Mouse (Mus musculus) urinary bladder, postnatal 4 days (tissue): ENCODE measurements at regions not wholly inside any gene's neighbourhood (a gene's known extent, or its start where the extent isn't known, plus 50 kb on each side); places are given as distances from the start of the nearest gene placed in this dataset.
A peak's percentile ranks its signal among the peaks of the same experiment; 100 is the strongest.
"Not testable (repeated sequence)": the region's sequence is repeated elsewhere in the genome, so short reads cannot be mapped to it uniquely, and the experiment has no call there.

Experiments used
- DNase-seq, 2 experiments: peaks; one replicate each; pipeline ENCODE4 v3.0.0; 2021 to 2022; ENCODE audit warnings: low spot score in 2 of 2

DNA sequence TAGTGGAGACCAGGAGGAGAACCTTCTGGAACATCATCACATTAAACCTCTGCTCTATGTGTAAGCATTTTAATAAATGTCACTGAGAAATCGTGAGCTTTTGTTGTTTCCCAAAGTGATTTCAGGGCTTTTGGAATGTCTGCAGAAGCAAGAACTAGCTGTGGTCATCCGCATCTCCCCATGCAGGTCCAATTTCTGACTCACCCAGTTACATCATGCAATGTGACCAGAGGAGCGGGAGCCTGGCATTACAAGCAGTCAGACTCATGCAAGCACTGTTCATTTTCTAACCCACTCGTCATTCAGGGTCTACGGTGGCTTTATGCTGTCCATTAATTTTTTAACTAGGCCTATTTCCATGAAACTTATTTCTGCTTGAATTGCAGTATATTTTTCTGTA, 151.2 kb upstream of the Supt20 start:
- DNase-seq: no peak

DNA sequence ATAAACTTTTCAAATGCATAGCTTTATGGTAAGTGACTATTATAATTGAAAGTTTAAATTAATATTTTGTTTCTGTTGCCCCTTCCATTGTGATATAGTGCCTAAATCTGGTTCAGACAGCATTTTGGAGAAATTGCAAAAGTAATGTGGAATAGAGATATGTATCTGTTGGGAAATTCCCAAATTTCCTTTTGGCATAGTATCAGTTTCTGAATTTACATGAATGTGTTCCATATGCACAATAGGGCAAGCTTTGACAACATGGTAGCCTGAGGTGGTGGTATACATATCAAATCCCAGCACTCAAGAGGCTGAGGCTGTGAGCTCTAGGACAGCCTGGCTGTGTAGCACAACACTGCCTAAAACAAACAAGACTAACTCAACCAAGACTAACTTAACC, 147.2 kb upstream of the Supt20 start:
- no peak for DNase-seq

DNA sequence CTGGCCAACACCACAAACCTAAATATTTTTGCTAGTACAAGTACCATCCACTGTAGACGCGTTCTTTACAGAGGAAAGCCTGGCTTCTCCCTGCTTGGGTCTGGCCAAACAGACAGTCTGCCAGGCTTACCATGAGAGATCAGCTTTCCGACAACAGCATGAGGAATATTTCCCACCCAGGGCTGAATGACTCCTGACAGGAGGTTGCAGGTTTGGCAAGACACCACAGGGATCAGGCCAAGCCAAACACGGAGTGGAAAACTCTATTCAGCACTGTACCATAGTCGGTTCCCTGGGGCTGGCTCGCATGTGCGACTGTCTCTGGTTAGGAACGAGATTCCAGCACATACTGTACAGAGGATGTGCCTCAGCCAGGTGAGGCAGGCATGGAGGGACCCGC, 140.7 kb upstream of the Supt20 start:
- DNase-seq: peak in 1 of 2 experiments; percentile 22

DNA sequence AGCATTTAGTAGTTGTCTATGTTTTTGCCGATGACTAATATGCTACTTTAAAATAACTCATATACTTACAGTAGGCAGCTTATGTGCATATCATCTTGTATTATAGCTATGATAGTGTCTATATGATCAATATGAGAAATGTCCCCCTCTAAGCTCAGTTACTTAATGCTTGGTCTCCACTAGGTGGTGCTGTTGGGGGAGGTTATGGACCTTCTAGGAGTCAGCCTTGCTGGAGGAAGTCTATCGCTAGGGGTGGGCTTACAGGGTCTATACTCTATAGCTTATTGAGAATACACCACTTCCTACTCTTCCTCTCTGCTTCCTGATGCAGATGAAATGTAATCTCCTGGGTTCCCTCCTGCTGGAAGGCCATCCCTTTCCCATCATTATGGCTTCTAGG, 136.7 kb upstream of the Supt20 start:
- DNase-seq: no peak

DNA sequence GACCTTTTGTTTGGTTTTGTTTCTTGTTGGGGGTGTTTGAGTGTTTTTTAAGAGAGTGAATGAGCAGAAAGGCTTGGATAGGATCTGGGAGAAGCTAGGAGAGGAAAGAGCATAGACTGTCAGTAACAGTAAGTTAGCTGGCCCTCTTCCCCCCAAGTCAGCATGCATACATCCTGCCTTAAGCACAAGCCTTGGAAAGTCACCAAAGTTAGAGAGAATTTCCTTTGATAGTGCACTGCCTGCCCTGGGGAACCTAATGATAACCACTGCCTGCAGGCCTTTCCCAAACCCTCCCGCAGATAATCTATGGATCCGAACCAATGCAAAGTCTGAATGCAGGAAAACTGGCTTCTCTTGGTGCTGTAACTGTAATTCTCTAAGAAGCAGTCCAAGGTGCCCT, 133.6 kb upstream of the Supt20 start:
- no peak for DNase-seq

DNA sequence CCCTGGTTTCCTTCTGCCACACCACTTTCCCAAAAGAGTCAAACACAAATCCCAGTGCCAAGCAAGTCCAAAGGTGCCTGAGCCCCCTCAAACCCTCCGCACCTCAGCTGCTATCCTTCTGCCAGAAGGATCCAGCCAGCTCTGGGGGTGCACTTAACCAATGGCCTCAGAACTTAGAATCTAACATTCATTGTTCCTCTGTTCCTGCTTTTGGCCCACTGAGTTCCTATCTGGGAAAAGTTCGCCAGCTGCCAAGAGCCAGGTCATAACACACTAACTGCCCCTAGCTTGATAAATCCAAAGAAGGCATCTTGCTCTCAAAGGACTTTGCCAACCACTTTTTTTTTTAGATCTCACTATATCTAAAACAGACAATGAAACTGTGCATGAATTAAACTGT, 133.1 kb upstream of the Supt20 start:
- no peak for DNase-seq

DNA sequence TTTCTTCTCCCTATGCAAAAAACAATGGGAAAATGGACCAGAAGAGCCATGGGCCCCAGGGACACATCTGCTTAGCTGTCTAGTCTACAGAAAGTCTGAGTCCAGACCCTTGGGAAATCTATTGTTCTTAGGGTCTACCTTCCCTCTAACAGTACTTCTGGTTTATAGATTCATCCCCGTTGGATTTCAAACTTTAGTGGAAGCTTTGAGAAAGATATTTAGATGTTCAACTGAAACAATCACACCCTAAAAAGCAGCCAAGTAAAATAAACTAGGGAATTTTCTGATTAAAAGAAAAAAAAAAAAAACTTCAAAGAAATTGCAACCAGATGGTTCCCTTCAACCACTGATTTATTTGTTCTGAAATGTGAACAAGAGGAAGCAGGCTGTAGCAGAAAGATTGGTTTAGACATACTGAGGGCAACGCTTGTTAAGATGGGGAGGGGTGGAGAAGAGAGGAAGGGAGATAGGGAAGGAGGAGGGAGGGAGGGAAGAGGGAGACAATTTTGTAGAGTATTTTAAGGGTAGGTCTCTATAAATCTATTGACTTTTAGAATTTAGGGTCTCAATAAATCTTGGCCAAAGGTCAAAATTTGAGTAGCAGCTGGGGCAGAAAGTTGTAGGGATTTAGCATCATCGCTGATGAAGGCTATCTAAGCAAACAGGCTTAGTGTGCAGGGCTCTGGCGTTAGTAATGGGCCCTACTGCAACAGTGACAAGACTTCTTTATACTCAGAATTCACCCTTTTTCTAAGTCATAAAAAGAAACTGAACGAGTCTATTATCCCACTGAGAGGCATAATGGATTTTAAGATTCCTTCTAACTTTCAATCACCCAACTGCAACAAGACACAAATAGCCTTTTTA, 132.3 kb upstream of the Supt20 start:
- DNase-seq: no peak

DNA sequence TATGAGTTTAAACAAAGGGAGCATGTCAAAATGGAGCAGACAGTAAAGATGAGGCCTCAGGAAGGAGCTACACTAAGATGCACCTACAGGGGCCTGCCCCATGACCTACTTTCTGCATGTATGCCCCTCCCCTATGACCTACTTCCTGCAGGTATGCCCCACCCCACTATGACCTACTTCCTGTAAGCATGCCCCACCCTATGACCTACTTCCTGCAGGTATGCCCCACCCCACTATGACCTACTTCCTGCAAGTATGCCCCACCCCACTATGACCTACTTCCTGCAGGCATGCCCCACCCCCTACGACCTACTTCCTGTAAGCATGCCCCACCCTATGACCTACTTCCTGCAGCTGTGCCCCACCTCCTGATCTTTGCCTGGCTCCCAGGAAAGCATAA, 125.3 kb upstream of the Supt20 start:
- DNase-seq: no peak

DNA sequence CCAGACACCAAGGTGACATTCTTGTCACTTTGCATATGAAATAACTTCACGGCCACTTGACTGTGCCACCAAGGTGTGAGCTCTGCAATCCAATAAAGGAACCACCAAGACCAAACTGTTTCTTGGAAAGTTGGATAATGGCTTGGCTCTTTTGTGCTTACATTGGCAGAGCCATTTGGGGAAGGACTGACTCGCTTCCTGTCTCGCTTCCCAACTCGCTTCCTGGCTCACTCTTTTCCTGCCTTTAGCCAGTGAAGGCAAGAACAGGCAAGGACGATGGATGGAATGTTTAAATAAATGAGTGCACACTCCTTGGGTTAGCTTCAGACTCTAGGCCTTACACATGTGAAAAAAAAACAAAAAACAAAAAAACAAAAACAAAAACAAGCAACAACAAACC, 124.5 kb upstream of the Supt20 start:
- no peak for DNase-seq

DNA sequence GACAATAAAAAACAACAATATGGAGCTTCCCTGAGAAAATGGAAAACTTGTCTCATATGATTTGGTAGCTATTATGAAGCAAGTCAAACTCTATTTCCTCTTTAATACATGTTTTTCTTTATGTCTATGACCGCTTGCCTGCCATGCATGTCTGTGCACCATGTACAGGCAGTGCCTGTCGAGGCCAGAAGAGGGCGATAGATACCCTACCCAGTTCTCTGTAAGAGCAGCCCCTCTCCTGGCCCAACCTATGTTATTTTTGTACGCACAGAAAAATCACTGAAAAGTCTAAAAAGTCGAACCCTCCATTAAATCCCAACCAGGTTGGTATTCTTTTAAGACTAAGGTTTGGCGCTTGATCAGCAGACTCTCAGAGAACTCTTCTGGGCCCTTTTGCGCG, 122.1 kb upstream of the Supt20 start:
- no peak for DNase-seq

DNA sequence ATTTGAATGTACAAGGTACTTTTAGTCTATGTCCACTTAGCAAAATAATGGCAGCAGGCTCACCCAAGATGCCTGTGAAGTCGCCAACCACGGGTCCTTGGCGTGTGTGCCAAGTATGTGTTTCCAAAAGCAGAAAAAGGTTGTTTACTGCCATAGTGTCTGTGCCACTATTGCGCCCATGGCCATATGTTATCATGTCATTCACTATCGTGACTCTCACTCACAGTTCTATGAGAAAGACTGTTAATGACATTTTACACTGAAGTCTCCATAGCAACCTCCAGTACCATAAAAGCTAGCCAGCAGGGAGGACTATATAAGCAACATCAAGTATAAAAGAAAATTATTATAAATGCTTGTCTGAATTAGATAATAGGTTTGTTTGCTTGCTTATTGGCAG, 114.8 kb upstream of the Supt20 start:
- DNase-seq: no peak

DNA sequence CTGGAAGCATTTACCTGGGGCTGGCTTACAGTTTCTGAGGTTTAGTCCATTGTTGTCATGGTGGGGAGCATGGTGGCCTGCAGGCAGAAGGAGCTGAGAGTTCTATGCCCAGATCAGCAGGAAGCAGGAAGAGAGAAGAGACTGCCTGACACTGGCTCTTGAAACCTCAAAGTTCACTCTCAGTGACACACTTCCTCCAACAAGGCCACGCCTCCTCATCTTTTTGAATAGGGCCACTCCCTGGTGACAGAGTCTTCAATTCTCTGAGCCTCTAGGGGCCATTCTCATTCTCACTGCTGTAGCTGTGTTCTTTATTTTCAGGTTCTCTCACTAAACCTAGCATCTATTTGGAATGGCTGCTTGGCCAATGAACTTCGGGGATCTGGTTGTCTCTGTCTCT, 113.2 kb upstream of the Supt20 start:
- no peak for DNase-seq

DNA sequence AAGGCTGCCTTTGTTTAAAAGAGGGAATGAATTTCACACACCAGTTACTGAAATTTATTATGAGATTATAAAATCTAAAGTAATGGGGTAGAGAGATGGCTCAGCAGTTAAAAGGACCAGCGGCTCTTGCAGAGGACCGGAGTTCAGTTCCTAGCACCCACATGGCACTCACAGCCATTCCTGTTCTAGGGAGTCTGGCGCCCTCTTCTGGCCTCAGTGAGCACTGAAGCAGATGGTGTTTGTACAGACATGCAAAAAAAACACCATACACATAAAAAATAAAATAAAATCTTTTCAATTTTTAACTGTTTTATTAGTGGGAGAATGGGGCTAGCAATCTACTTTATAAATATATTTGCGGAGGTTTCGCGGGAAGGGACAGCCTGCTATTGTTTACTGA, 112.3 kb upstream of the Supt20 start:
- no peak for DNase-seq

DNA sequence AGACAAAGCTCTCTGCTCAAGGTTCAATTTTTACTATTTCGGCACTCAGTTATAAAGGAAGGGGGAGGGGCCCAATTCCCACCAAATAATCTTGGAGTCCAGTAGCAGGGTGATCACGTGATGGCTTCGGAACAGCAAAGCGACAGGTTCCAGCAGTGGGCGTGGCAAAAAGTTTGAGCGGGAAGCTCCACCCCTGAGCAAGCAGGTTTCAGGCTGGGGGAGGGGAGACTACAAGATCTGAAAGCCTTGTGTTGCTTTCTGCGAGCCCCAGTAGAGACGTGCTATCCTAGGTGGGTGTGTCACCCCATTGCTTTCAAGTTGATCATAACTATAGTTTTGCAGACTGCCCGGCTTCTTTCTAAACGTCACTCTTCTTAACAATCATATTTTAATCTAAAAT, 106.8 kb upstream of the Supt20 start:
- not testable (repeated sequence) for DNase-seq

DNA sequence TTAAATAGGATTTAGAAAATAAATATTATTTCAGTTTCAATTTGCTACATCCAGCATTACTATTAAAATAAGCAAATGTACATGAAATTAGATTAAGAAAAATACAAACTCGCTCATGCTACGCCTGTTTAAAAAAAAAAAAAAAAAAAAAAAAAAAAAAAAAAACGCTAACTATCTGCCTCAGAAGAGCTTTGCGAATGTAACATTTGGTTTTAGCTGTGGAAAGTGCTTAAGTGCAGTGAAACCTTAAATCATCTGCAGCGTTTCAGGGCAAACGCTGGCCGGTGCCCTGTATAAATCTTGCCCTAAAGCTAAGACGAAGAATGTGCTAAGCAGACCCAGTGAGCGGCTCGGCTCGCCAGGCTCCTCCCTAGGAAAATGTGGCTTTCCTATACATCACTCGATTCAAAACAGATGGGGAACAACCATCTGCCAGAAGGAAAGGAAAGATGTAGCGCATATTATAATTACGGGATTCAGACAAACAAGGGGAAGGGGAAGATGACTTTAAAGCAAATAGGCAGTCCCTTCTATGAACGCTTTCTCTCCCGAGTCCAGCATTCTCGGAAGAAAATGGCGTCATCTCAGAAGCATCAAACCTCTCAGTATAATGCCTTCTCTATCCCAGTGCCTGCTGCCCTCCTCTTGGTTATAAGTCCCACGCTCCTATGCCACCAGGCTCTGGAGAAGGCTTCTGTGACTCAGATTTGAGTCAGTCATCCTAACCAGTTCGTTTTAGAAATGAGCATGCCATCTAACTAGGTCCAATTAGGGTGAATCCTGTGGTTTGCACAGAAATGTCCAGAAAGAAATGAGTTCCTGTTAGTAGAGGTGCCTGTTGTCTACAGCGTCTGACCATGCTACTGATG, 105.2 kb upstream of the Supt20 start:
- DNase-seq: no peak

DNA sequence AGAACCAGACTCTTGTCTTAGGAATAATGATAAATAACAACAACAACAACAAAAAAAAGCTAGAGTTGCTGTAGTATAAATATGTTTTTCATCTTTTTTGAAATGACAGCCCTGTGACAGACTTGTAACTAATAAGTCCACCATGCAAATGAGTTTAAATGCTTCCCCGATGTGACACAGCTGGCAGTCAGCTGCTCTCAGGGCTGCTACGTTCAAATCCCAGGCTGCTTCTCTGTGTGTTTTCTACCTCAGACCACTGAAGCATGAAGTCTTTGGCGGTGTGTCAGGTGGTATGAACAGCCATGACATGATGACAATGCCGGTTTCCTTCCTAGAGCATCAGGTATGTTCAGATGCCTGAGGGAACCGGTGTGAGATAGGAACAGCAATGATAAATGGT, 104.4 kb upstream of the Supt20 start:
- no peak for DNase-seq

DNA sequence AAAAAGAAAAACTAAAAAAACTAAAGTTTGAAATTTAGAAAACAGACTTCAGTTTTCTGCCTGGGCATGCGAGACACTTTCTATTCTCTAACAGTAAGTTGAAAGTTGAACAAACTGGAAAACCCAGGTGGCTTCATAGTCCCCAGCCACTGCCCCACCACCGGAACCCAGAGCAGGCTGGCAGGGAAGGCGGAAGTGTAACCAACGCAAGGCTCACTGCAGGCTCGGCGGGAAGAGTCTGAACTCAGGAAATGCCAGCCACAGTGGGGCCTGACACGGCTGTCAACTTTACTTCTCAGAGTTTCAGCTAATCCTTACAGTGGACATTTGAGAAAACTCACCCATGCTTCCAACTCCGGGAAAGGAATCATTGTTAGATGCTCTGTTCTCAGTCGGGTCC, 102.6 kb upstream of the Supt20 start:
- no peak for DNase-seq

DNA sequence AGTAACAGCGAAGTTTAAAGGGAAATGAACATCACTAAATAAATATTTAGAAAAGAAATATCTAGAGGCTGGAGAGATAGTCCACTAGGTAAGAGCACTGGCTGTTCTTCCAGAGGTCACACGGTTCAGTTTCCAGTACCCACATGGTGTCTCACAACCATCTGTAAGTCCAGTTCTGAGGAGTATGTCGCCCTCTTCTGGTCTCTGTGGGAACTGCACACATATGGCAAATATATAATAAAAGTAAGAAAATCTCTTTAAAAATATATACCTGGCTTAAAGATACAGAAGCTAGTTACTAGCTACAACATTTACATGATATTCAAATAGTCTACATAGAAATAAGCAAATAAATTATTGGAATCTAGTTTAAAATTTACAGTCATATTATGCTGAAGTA, 101.4 kb upstream of the Supt20 start:
- DNase-seq: no peak

DNA sequence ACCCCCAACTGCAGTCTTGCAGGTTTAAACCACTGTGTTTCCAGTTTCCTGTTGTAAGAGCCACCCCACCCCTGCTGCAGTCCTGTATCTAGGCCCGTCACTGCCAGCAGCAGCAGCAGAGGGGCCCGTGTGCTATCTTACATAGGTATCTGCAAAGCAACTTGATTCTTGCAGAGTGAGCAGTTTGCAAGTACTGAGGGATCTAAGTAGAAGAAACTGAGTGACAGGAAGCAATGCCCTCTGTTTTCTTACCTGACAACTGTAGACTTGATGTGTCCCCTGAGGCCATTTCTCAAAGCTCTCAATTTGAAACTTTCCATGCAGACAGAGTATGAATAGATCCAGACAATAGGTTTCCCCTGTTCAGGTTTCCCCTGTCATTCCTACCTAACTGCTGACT, 100.5 kb upstream of the Supt20 start:
- no peak for DNase-seq

DNA sequence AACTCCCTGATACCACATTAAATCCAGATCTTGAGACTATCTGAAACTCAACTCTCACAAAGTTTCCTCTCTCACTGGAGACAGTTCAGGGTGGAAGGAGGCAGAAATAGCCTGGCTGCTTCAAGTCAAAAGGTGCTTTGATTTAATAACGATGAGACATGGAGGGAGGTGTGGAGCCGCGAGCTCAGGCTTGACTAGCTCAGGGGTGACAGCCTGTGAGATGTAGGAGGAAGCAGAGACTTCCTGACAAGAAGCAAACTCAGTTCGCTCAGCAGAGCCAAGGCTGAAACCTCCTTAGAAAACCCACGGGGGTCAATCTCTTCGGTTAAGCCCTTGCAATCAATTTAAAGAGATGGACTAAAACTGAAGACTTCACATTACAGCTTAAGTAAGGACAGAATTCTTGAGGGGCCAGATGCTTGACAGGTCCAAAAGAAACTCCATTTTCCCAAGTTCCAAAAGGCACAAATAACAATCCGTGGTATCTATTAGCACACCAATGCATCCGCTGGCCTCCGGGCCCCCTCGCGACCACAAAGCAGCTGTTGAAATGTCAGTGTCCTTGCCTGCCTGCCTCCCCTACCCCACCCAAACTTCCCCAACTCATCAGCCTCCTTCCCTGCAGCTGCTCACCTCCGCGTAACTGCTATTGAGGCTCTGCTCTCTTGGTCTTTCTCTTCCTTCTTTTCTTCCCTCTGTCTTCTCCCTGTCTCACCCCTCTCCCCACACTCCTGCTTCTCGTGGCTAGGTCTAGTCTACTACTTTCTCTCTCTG, 99.8 kb upstream of the Supt20 start:
- no peak for DNase-seq

DNA sequence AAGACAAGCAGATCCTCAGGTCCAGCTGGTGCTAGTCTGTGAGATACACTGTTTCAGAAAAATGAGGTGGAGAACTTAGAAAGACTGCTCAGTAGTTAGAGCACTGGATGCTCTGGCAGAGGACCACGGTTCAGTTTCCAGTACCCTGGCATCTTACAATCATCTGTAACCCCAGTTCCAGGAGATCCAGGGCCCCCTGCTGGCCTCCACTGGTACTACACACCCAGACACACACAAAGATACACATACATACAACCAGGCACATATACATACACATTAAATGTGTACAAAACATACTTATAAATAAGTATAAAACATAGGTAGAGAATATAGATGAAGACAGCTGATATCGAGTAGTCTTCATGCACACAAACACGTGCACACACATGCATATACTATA, 97.4 kb upstream of the Supt20 start:
- no peak for DNase-seq
